Mouse (Mus musculus): Measurements from ENCODE around the gene Misp. TPM values are rescaled to one million over a fixed set of nuclear protein-coding genes. Genes with fewer than 3 reads are reported as not detected.
A peak's percentile ranks its signal among the peaks of the same experiment; 100 is the strongest.

Gene Misp
- polyA plus RNA-seq, 1 experiment from 2014 or later: 0.73 TPM

DNA sequence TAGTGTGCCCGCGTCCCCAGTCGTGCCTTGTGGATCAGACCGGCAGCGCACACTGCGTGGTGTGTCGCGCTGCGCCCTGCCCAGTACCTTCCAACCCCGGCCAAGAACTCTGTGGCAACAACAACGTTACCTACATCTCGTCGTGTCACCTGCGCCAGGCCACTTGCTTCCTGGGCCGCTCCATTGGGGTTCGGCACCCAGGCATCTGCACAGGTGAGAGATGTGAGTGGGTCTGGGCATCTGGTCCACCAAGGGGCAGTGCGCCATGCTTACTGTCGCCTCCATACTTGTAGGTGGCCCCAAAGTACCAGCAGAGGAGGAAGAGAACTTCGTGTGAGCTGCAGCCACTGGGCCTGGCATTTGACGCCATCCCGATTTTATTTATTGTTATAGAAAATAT, 39.6 kb upstream of the Misp start:
- 0 out of 2 replicates have a peak, but pooled peaks have one; percentile 1 for ATAC-seq
- peak overlapping the region; percentile 81 for H3K4me2 ChIP-seq (ENCODE audit: low read length)
- peaks cover 32% of the 10 kb centered on the region for H3K27me3 ChIP-seq (ENCODE audit: control insufficient read depth, insufficient read depth, low read depth, low read length)
- no peaks in the 10 kb centered on the region for H3K36me3 ChIP-seq (ENCODE audit: control insufficient read depth, insufficient read depth, low read length)
- H3K4me3 ChIP-seq (ENCODE audit: low read depth, low read length): peak overlapping the region; percentile 47
- no peaks in the 10 kb centered on the region for H3K4me1 ChIP-seq (ENCODE audit: control insufficient read depth, insufficient read depth, low read length)
- H3K27ac ChIP-seq (ENCODE audit: low read length): no peak overlapping the region
- no peaks in the 10 kb centered on the region for H3K9me3 ChIP-seq (replicated peaks; ENCODE audit: control insufficient read depth, low read length, poor library complexity, severe bottlenecking)
- 33% methylated on average over 21 of the region's 21 CpGs for WGBS
- no peak overlapping the region; the same call in 1 of the 2 replicates for H3K9ac ChIP-seq (ENCODE audit: low read depth, low read length)

DNA sequence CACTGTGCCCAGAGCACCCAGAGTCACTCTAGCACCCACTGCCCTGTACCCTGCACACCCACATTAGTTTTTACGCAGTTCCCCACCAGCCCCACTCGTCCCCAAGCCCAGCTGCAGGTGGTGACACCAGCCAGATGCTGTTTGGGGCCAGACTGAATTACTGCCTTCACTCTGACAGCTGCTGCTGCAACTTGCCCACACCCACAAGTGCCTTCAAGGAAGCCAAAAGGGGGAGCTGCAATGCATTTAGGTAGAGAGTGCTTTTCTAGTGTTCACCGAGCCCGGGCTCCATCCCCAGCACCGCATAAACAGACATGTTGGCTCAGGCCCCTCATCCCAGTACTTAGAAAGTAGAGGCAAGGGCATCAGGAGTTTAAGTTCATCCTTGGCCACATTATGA, 38.8 kb upstream of the Misp start:
- H3K36me3 ChIP-seq (ENCODE audit: control insufficient read depth, insufficient read depth, low read length): no peaks in the 10 kb centered on the region
- H3K27me3 ChIP-seq (ENCODE audit: control insufficient read depth, insufficient read depth, low read depth, low read length): peaks cover 28% of the 10 kb centered on the region
- no peaks in the 10 kb centered on the region for H3K4me1 ChIP-seq (ENCODE audit: control insufficient read depth, insufficient read depth, low read length)
- H3K9me3 ChIP-seq (replicated peaks; ENCODE audit: control insufficient read depth, low read length, poor library complexity, severe bottlenecking): no peaks in the 10 kb centered on the region
- 58% methylated on average over 5 of the region's 5 CpGs for whole genome bisulfite sequencing
- no peak for ATAC-seq
- no peak overlapping the region for H3K27ac ChIP-seq (ENCODE audit: low read length)
- no peak overlapping the region for H3K4me2 ChIP-seq (ENCODE audit: low read length)
- H3K9ac ChIP-seq (ENCODE audit: low read depth, low read length): no peak overlapping the region
- H3K4me3 ChIP-seq (ENCODE audit: low read depth, low read length): no peak overlapping the region

DNA sequence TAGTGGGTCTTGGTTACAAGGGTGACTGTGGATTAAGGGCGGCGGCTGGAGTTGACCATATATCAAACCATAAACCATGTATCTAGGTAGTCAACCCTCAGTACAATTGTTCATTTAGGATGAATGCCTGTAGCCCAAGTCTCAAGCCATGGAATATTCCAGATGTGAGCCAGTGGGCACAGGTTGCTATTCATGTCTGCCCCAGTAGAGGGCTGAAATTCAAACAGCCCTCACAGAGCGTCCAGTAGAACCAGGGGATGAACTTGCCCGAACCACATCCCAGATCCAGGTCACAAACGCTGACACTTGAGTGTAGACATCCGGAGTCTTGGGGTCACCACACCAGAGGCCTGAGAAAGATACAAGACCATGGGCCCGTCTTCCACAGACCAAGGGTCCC, 37.7 kb upstream of the Misp start:
- Histone ChIP-seq H3K4me3 (ENCODE audit: low read depth, low read length) (no peak overlapping the region), H3K9ac (ENCODE audit: low read depth, low read length) (no peak overlapping the region), H3K36me3 (ENCODE audit: control insufficient read depth, insufficient read depth, low read length) (no peaks in the 10 kb centered on the region), H3K27ac (ENCODE audit: low read length) (no peak overlapping the region), H3K27me3 (ENCODE audit: control insufficient read depth, insufficient read depth, low read depth, low read length) (peaks cover 20% of the 10 kb centered on the region), H3K4me1 (ENCODE audit: control insufficient read depth, insufficient read depth, low read length) (no peaks in the 10 kb centered on the region), H3K4me2 (ENCODE audit: low read length) (no peak overlapping the region), H3K9me3 (replicated peaks; ENCODE audit: control insufficient read depth, low read length, poor library complexity, severe bottlenecking) (no peaks in the 10 kb centered on the region)
- ATAC-seq: no peak
- 69% methylated on average over 7 of the region's 7 CpGs for WGBS

DNA sequence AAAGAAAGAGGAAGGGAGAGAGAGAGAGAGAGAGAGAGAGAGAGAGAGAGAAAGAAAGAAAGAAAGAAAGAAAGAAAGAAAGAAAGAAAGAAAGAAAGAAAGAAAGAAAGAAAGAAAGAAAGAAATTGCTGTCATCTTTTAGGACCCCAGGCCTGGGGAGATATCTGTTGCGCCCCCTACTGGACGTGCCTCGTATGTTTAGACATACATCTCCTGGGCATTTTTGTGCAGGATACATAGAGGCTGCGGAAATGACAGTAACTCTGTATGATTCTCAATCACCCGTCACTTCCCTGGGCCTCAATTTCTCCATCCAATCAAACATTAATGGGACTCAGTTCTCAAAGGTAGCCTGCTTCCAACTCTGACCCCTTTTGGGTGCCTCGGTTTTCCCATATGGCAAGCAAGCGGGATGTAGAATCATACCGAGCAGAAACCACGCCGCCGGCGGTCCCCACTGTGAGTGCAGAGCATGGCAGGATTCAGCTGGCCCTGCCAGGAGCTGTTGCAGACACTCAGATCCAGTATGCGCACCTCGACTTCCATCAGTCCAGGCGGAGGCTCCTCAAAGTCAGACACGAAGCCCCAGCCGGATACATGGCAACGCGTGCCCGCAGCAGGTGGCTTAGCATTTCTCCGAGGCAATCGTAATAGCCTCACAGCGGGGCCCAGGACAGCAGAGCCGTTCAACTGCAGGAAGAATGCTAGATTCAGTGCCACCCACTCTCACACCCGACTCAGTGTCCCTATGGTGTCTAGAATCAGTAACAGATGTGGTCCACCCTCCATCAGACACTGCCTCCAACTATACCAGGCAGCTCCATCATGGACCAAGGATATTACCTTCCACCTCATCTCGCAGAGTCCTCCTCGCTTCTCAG, 36.6 kb upstream of the Misp start:
- no peak overlapping the region for H3K4me3 ChIP-seq (ENCODE audit: low read depth, low read length)
- H3K9me3 ChIP-seq (replicated peaks; ENCODE audit: control insufficient read depth, low read length, poor library complexity, severe bottlenecking): no peaks in the 10 kb centered on the region
- ATAC-seq: no peak
- H3K27ac ChIP-seq (ENCODE audit: low read length): no peak overlapping the region
- no peak overlapping the region for H3K9ac ChIP-seq (ENCODE audit: low read depth, low read length)
- 35% methylated on average over 27 of the region's 27 CpGs for WGBS
- no peaks in the 10 kb centered on the region for H3K36me3 ChIP-seq (ENCODE audit: control insufficient read depth, insufficient read depth, low read length)
- H3K27me3 ChIP-seq (ENCODE audit: control insufficient read depth, insufficient read depth, low read depth, low read length): peaks cover 12% of the 10 kb centered on the region
- no peak overlapping the region for H3K4me2 ChIP-seq (ENCODE audit: low read length)
- no peaks in the 10 kb centered on the region for H3K4me1 ChIP-seq (ENCODE audit: control insufficient read depth, insufficient read depth, low read length)

DNA sequence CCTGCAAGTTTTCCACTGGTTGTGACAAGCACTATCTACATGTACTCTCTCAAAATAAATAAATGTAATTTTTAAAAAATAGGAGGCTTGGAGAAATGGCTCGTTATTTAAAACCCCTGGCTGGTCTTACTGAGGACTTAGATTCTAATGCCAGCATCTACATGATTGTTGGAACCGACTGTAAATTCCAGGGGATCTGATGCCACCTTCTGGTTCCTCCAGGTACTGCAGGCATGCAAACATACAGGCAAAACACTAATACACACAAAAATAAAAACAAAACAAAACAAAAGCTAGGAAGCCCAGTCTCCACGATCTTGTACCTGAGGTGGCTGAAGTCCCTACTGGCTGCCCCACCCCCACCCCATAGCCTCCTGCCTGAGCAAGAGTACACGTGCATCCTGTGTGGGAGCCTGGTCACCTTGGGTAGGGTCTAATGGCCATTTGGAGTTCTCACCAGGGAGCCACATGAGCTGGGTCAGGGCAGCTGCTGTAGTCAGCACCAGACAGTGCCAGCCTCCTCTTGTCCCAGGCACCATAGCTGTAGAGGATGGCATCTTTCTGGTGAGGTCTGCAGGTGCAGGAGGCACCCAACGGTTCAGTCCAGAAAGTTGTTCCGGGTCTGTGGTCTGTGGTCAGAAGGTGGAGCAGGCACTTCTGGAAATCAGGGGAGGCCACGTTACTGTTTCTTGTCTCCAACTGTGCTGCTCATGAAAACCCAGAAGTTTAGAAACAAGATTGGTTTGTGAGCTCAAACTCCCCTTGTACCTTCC, 32.2 kb upstream of the Misp start:
- Histone ChIP-seq H3K9me3 (replicated peaks; ENCODE audit: control insufficient read depth, low read length, poor library complexity, severe bottlenecking) (no peaks in the 10 kb centered on the region), H3K4me3 (ENCODE audit: low read depth, low read length) (no peak overlapping the region), H3K4me1 (ENCODE audit: control insufficient read depth, insufficient read depth, low read length) (no peaks in the 10 kb centered on the region), H3K27me3 (ENCODE audit: control insufficient read depth, insufficient read depth, low read depth, low read length) (peaks cover 4% of the 10 kb centered on the region), H3K4me2 (ENCODE audit: low read length) (no peak overlapping the region), H3K9ac (ENCODE audit: low read depth, low read length) (no peak overlapping the region), H3K36me3 (ENCODE audit: control insufficient read depth, insufficient read depth, low read length) (no peaks in the 10 kb centered on the region), H3K27ac (ENCODE audit: low read length) (no peak overlapping the region)
- ATAC-seq: no peak
- WGBS: 36% methylated on average over 7 of the region's 7 CpGs

DNA sequence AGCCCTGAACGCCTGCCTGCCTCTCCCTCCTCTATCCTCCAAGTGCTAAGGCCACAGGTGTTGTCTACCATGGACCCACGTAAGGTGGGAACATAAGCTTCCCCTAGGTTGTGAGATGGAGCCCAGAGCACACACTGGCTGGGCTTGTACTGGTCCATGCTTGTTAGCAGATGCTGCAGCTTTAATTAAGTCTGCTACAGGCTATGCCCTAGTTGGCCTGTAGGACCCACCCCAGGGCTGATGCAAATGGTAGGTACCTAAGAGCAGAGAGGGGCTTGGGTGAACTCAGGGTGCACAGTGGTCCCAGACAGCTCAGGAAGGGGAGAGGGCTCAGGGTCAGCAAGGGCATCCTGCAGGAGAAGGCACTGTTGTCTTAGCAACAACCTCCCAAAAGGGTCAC, 31.2 kb upstream of the Misp start:
- WGBS: 49% methylated on average over 2 of the region's 2 CpGs
- ATAC-seq: no peak
- no peak overlapping the region for H3K27ac ChIP-seq (ENCODE audit: low read length)

DNA sequence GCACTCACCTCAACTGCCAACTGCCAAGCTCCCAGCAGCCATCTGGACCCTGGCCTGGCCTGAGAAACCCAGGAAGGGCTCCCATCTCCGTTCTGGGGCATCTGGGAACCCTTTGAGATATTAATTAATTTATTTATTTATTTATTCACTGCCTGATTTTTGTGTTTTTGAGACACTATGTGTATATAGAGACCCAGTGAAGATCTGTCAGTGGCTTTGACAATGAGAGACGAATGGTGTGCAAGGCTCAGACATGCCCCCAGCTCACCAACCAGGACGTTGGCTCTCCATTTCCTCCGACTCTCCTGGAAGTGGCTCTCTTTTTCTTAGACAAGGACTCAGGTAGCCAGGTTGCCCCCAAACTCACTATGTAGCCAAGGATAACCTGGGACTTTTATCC, 29.9 kb upstream of the Misp start, which contains the start of gene Prss57:
Gene Prss57, minus strand, starts transcription at position 101 of the 400 bp plus-strand sequence.
- H3K9me3 ChIP-seq (replicated peaks; ENCODE audit: control insufficient read depth, low read length, poor library complexity, severe bottlenecking): no peaks in the 10 kb centered on the region
- H3K4me1 ChIP-seq (ENCODE audit: control insufficient read depth, insufficient read depth, low read length): peaks cover 8% of the 10 kb centered on the region
- H3K4me2 ChIP-seq (ENCODE audit: low read length): no peak within 1 kb of the TSS
- WGBS: 89% methylated on average over 4 of the region's 4 CpGs
- no peak for ATAC-seq
- no peak within 1 kb of the TSS for H3K27ac ChIP-seq (ENCODE audit: low read length)
- H3K27me3 ChIP-seq (ENCODE audit: control insufficient read depth, insufficient read depth, low read depth, low read length): no peaks in the 10 kb centered on the region; the same call in 1 of the 2 replicates
- H3K4me3 ChIP-seq (ENCODE audit: low read depth, low read length): no peak within 1 kb of the TSS
- H3K36me3 ChIP-seq (ENCODE audit: control insufficient read depth, insufficient read depth, low read length): no peaks in the 10 kb centered on the region
- H3K9ac ChIP-seq (ENCODE audit: low read depth, low read length): no peak within 1 kb of the TSS

More for the DNA sequence above, 31.2 kb upstream of the Misp start:
- Histone ChIP-seq H3K27me3 (ENCODE audit: control insufficient read depth, insufficient read depth, low read depth, low read length) (no peaks in the 10 kb centered on the region; the same call in 1 of the 2 replicates), H3K4me3 (ENCODE audit: low read depth, low read length) (no peak overlapping the region), H3K9ac (ENCODE audit: low read depth, low read length) (no peak overlapping the region), H3K4me2 (ENCODE audit: low read length) (no peak overlapping the region), H3K36me3 (ENCODE audit: control insufficient read depth, insufficient read depth, low read length) (no peaks in the 10 kb centered on the region), H3K4me1 (ENCODE audit: control insufficient read depth, insufficient read depth, low read length) (no peaks in the 10 kb centered on the region; the same call in 1 of the 2 replicates), H3K9me3 (replicated peaks; ENCODE audit: control insufficient read depth, low read length, poor library complexity, severe bottlenecking) (no peaks in the 10 kb centered on the region)

DNA sequence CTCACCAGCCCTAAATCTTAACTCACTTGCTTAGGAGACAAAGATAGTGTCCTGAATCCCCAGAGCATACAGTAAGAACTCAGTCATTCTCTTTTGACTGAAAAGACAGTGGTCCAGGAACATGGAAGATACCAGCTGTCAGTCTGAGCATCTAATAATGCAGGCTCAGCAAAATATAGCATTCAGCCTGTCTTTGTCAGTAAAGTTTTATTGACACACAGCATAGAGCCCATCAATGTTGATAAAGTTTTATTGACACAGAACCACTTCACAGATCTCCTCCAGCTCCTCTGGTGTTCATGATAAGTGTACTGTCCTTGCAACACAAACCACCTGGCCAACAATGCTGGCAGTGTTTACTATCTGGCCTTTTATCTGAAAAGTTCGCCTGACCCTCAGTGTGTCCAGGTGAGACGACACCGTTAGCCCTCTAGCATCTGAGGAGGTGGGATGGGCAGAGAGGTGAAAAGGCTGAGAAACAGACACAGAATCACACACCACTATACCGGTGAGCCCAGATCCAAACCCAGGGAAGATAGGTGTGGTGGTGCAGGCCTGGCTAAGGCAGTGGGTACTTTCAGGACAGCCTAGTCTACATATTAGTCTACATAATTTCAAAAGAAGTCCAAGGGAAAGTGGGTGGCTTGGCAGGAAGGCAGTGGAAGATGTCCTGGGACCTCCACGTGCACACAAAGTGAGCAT, 28.3 kb upstream of the Misp start:
- H3K9me3 ChIP-seq (replicated peaks; ENCODE audit: control insufficient read depth, low read length, poor library complexity, severe bottlenecking): no peaks in the 10 kb centered on the region
- H3K36me3 ChIP-seq (ENCODE audit: control insufficient read depth, insufficient read depth, low read length): no peaks in the 10 kb centered on the region
- no peak overlapping the region for H3K4me3 ChIP-seq (ENCODE audit: low read depth, low read length)
- H3K27me3 ChIP-seq (ENCODE audit: control insufficient read depth, insufficient read depth, low read depth, low read length): no peaks in the 10 kb centered on the region; the same call in 1 of the 2 replicates
- 84% methylated on average over 5 of the region's 5 CpGs for WGBS
- H3K4me2 ChIP-seq (ENCODE audit: low read length): no peak overlapping the region; the same call in 1 of the 2 replicates
- no peak overlapping the region for H3K9ac ChIP-seq (ENCODE audit: low read depth, low read length)
- no peak for ATAC-seq
- no peak overlapping the region for H3K27ac ChIP-seq (ENCODE audit: low read length)
- peaks cover 18% of the 10 kb centered on the region for H3K4me1 ChIP-seq (ENCODE audit: control insufficient read depth, insufficient read depth, low read length)
